Mouse (Mus musculus) right cerebral cortex, postnatal 4 days (tissue): ENCODE results near the gene Snap47.
"Not testable (repeated sequence)": the region's sequence is repeated elsewhere in the genome, so short reads cannot be mapped to it uniquely, and the experiment has no call there.

ENCODE experiments used
- DNase-seq: peaks from one replicate; pipeline ENCODE4 v3.0.0-alpha.2; 2022

The Snap47 gene

GRCm38 (mm10) chr11:59421436-59421835 lies 29.6 kb downstream of the Snap47 start:
- no peak for DNase-seq

- no peak for DNase-seq
Observed at GRCm38 (mm10) chr11:59418708-59419107, 32.3 kb downstream of the Snap47 start.

DNA sequence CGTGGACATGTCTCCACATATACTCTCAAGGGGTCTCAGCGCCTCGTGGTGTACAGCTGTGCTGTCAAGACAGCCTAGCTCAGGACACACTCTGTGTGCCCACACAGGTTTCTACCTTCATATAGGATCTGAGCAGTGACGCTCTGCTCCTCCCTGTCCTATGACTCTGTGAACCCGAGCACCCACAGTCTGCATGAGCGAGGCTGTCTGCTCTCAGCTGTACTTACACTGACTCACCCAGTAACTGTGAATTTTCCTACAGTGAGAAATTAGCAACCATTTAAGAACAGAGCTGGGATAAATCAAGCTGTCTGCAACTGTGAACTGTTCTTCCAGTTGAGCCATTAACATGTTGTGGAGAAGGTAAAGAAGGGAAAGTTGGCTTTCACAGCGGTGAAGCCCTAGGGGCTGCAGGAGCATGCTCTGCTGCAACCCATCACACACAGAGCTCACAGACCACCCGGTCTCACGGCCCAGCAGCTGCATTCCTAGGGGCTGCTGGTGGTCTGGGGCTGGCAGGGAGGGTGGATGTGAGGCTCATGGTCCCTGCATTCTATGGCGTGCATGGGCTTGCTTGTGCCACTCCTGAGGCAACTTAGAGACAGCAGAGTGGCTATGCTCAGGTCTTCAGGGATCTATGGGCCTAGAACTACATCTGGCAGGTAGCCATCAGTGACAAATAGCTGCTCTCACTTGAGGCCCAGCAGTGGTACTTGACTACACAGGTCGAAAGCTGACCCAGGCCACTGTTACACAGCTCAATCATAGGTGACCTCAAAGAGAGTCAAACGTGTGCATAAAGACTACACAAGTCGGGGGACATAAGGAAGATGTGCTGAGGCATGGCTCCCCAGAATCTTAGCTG lies 37.8 kb downstream of the Snap47 start:
- DNase-seq: no peak

DNA sequence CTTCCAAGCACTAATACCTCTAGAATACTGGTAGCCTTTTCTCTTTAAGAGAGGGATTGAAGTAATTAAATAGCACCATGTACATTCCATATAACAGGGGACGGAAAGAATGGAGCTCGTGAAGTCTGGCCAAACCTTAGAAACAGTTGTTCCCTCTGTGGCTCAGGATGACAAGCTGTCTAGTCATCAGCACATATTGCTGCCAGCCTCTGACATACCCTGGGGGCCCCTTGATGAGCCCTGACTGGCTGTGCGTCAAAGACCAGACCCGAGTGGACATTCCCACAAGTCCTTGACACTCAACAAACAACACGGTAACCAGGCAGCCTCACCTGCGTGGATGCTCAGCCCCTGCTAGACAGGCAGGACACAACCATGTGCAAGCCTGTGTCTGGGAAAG lies 38.9 kb downstream of the Snap47 start:
- DNase-seq: no peak

- DNase-seq: no peak
Observed at GRCm38 (mm10) chr11:59410851-59411250, 40.1 kb downstream of the Snap47 start.

DNA sequence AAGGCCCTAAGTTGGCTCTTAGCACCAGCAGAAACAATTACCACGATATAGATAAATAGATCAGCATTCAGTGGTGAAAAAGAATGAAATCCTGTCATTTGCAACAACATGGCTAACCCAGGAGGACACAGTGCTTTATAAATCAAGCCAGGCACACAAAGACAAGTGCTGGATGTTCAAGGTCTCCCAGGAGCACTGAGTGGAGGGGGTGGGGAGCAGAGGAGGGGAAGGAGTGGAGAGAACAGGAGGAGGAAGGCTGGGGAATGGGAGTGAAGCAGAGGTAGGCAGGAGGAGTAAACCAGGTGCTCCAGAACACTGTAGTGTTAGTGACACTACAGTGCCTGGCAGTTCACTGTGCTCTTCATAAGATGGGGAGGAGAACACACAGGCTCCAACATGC lies 45.2 kb downstream of the Snap47 start:
- DNase-seq: no peak

DNA sequence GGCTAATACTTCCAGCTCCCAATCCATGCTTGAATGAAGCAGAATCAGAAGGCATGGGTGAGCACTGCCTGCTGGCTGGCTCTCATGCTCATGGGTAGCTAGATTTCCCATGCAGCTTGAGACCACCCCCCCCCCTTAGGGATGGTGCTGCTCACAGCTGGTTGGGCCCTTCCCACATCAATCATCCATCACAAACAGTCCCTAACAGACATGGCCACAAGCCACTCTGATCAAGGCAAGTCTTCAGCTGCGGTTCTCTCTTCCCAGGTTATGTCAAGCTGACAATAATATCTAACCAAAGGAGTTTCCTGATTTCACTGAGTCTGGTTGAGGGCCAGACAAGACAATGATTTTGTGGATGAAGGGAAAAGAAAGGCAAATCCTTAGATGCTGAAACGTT lies 50.1 kb downstream of the Snap47 start:
- DNase-seq: no peak

GRCm38 (mm10) chr11:59399830-59400229 lies 51.2 kb downstream of the Snap47 start:
- no peak for DNase-seq

GRCm38 (mm10) chr11:59397536-59398371 lies 53.2 kb downstream of the Snap47 start:
- DNase-seq: no peak

- DNase-seq: no peak
Observed at GRCm38 (mm10) chr11:59394451-59394850, 56.5 kb downstream of the Snap47 start.

DNA sequence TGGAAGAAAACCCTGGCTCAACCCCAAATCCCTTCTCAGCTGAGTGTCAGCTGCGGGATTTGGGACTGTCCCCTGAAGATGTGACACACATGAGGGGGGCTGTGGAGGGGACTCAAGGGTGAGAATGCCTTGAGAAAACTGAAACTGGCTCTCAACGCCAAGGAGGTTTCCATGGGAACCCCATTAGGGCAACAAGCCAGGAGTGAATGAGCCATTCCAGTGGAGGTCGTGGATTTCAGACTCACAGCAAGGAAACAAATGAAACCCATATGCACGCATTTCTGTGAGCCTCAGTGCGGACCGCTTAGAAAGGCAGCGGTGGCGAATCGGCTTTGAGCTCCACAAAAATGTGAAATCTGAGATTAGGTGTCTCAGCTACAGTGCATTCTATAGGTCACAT lies 57.4 kb downstream of the Snap47 start:
- peak; percentile 61 for DNase-seq

DNA sequence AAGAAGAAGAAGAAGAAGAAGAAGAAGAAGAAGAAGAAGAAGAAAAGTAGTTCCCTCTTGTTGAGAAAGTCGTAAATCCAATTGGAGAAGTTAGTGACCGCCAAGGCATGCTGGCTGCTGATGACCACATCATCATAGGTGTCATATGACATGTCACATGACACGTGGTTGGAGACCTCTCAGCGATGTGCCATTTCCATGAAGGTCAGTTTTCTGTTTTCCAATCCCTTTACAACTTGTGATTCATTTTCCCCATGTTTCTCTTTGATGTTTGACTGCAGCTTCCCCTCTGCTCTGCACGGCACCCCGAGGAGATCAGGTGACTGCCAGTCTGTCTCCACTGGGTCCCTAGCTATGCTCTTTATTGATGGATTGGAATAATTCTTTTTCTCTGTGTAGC lies 58.7 kb downstream of the Snap47 start:
- DNase-seq: no peak

DNA sequence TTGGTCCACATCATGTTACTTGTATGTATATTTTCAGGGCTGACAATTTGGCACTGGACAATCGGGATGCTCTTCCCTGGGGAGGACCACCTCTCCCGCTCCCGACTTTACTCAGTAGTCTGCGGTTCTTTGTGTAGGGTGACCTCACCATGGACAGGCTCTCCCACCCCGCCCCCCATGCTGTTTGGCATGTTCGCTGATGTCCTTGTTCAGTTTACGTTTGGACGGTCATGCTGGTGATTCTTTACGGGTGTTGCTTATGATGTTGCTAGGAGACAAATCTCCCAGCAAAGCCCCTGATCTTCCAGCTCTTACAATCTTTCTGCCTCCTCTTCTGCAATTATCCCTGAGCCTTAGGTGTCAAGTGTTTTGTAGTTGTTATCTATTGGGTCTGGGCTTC lies 60.5 kb downstream of the Snap47 start:
- DNase-seq: no peak

DNA sequence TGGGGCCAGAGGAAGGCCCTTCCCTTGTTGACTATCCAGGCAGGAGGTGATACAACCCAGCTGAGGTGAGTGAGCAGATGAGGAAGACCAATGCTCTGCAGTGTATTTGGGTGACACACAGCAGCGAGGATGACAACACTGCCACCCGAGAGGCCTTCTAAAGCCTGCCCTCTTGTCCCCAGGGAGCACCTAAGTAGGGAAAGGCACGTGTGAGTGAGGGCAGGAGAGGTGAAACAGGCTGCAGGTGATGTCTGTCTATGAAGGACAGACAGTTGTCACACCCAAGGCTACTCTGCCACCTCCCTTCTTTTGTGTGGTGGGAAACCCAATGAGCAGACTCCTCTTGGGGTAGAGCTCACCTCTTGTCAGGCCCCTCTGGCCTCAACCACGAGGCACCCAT lies 61.4 kb downstream of the Snap47 start:
- no peak for DNase-seq

DNA sequence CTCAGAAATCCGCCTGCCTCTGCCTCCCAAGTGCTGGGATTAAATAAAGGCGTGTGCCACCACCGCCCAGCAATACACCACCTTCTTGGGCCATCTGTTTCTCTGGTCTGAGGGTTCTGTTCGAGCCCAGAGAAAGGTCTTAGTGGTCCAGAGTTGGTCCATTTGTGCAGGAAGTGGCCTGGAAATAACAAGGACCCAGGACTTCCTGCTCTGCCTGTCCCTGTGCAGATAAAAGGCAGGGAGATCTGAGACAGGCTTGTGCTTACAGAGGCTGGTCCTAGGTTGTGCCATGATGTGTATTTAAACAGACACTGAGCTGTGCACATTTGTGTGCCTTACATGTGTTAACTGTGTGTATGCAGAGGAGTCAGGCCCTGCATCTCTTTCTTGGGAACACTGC lies 62.2 kb downstream of the Snap47 start:
- no peak for DNase-seq

DNA sequence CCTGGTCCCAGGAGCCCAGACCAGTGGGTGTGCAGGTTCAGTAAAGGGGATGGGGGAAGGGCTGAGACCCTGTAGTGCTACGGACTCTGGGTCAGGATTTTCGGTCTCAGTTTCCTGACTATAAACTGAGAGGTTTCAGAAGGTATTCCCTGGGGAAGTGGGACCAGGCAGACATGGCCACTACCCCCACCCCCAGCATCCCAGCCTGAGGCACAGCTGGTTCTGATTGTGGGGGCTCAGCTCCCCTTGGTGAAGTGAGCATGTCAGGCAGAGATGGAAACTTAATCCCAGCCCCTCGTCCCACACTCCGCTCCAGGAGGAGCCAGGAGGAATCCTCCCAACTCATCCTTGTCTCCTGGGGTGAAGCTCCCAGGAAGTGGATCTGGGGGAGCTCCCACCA lies 63.5 kb downstream of the Snap47 start:
- no peak for DNase-seq

GRCm38 (mm10) chr11:59385123-59385522 lies 65.9 kb downstream of the Snap47 start:
- no peak for DNase-seq

DNA sequence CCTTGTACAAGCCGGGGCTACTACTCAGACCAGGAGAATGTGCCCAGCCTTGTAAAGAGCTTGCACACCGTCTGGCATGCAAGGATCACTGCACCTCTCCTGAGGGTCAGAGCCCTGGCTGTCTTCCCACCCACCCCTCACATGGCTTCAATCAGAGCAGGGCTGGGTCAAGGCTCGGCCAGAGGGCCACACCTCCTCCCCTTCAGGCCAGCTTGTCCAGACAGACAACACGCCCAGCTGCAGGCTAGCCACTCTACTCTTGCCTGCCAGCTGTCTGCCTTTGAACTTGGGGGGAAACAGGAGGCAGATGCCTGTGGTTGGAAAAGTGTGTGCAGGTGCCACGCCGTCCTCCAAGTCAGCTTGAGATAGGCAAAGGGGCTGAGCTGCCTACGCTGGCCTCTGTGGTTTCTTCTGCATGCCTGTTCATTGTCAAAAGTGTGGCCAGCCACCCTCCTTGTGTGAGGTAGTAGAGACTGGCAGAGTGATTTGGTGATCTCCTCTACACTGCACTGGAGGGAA lies 66.5 kb downstream of the Snap47 start:
- DNase-seq: no peak

GRCm38 (mm10) chr11:59379547-59379946 lies 71.4 kb downstream of the Snap47 start:
- DNase-seq: no peak

- DNase-seq: no peak
Observed at GRCm38 (mm10) chr11:59377999-59378398, 73.0 kb downstream of the Snap47 start.

- no peak for DNase-seq
Observed at GRCm38 (mm10) chr11:59375475-59375874, 75.5 kb downstream of the Snap47 start, which contains the start of gene Prss38. Prss38 (minus strand) TSS chr11:59375657.

GRCm38 (mm10) chr11:59369848-59370247 lies 81.1 kb downstream of the Snap47 start:
- DNase-seq: no peak

GRCm38 (mm10) chr11:59367955-59368354 lies 83.0 kb downstream of the Snap47 start:
- not testable (repeated sequence) for DNase-seq

- peak; percentile 19 for DNase-seq
Observed at GRCm38 (mm10) chr11:59366633-59367032, 84.4 kb downstream of the Snap47 start.
